ENCODE assay signal across 8 mouse cellular contexts in the genomic region with DNA sequence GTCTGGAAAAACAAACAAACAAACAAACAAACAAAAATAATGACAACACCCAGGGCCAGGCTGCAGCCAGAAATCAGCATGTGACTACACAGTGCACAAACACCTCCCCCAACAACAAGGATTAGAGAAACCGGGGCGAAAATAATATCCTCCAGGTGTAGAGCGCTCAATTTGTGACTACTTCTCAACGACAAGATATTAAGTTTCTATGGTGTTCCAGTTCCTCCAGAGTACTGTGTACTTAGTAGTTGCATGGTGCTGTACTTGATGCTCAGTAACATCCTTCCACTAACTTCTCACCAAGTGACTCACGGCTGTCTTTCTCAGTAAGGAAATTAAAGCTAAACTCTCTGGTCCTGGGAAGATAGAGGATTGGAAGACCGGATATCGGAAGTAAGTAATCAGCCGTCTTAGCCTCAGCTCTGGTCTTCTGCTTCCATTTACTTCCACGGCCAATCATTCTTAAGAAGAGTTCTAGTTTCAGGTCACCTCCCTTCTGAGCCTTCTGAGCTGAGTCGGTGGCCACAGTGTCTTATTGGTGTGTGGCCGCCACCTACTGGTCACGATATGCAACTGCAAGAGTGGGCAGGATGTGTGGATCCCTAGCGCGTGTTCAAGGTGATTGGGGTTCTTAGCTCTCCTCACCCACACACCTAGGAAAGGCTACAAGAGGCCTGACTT. TPM values are rescaled to one million over a fixed set of nuclear protein-coding genes. Genes with fewer than 3 reads are reported as not detected.
DNase-seq lines count a peak whose midpoint lies in the region; ATAC-seq lines count a peak whose summit lies in the region.

No protein-coding gene starts in this region.

- H3K27ac ChIP-seq in heart, embryonic 14.5 days (replicated peaks in 1 of 2; ENCODE audit: control insufficient read depth in 1 of 2, insufficient read depth in 1 of 2, low read depth in 2 of 2, low read length in 2 of 2) = no peak overlapping the region
- H3K27ac ChIP-seq in liver, embryonic 12.5 days = no peak overlapping the region
- no peak overlapping the region for H3K27ac ChIP-seq in stomach, embryonic 14.5 days (ENCODE audit: low read length)

- H3K4me3 ChIP-seq in heart, embryonic 14.5 days (ENCODE audit: control insufficient read depth in 1 of 2, insufficient read depth in 1 of 2, low read depth in 1 of 2, low read length in 2 of 2) = no peak overlapping the region
- H3K4me3 ChIP-seq in liver, embryonic 12.5 days = no peak overlapping the region
- no peak overlapping the region for H3K4me3 ChIP-seq in stomach, embryonic 14.5 days (ENCODE audit: low read depth, low read length)

- H3K4me2 ChIP-seq in heart, embryonic 14.5 days (ENCODE audit: low read length) = no peak overlapping the region
- H3K4me2 ChIP-seq in liver, embryonic 12.5 days = peak overlapping the region; percentile 39
- no peak overlapping the region for H3K4me2 ChIP-seq in stomach, embryonic 14.5 days (replicated peaks; ENCODE audit: low read depth, low read length)

- H3K4me1 ChIP-seq in heart, embryonic 14.5 days (ENCODE audit: control insufficient read depth in 2 of 2, insufficient read depth in 2 of 2, low read length in 2 of 2) = no peaks in the 10 kb centered on the region
- peaks cover 27% of the 10 kb centered on the region for H3K4me1 ChIP-seq in liver, embryonic 12.5 days
- no peaks in the 10 kb centered on the region for H3K4me1 ChIP-seq in stomach, embryonic 14.5 days (ENCODE audit: control insufficient read depth, insufficient read depth, low read length)

- no peak overlapping the region for H3K9ac ChIP-seq in heart, embryonic 14.5 days (ENCODE audit: low read length)
- no peak overlapping the region for H3K9ac ChIP-seq in liver, embryonic 12.5 days
- H3K9ac ChIP-seq in stomach, embryonic 14.5 days (replicated peaks; ENCODE audit: low read depth, low read length) = no peak overlapping the region

- no peaks in the 10 kb centered on the region for H3K36me3 ChIP-seq in heart, embryonic 14.5 days (ENCODE audit: control insufficient read depth, insufficient read depth, low read length)
- H3K36me3 ChIP-seq in liver, embryonic 12.5 days = no peaks in the 10 kb centered on the region
- H3K36me3 ChIP-seq in stomach, embryonic 14.5 days (ENCODE audit: control insufficient read depth, insufficient read depth, low read length) = no peaks in the 10 kb centered on the region

- H3K9me3 ChIP-seq in heart, embryonic 14.5 days (ENCODE audit: control insufficient read depth, low read length) = no peaks in the 10 kb centered on the region
- no peaks in the 10 kb centered on the region for H3K9me3 ChIP-seq in liver, embryonic 12.5 days (replicated peaks)
- no peaks in the 10 kb centered on the region for H3K9me3 ChIP-seq in stomach, embryonic 14.5 days (ENCODE audit: control insufficient read depth, low read depth, low read length)

- WGBS in heart, embryonic 14.5 days = 33% methylated on average over 14 of the region's 14 CpGs
- 32% methylated on average over 14 of the region's 14 CpGs for WGBS in liver, embryonic 12.5 days (ENCODE audit: insufficient replicate concordance)
- WGBS in stomach, embryonic 14.5 days = 31% methylated on average over 14 of the region's 14 CpGs

- H3K27me3 ChIP-seq in heart, embryonic 14.5 days (ENCODE audit: control insufficient read depth, insufficient read depth, low read length) = peaks cover 3% of the 10 kb centered on the region; the same call in 1 of the 2 replicates
- H3K27me3 ChIP-seq in liver, embryonic 12.5 days (replicated peaks) = peaks cover 8% of the 10 kb centered on the region; the same call in 1 of the 2 replicates
- H3K27me3 ChIP-seq in stomach, embryonic 14.5 days (ENCODE audit: control insufficient read depth, insufficient read depth, low read length) = no peaks in the 10 kb centered on the region; the same call in 1 of the 2 replicates

- peak; percentile 99 for ATAC-seq in CD4-positive, CD25-positive, alpha-beta regulatory T cell, adult 4 months
- peak; percentile 68; the same call in 1 of the 2 replicates for ATAC-seq in heart, embryonic 14.5 days (ENCODE audit: insufficient number of reproducible peaks, insufficient read depth, low FRiP score, low read depth)
- peak; percentile 83 for ATAC-seq in liver, embryonic 12.5 days
- ATAC-seq in stomach, embryonic 14.5 days (ENCODE audit: insufficient number of reproducible peaks, insufficient read depth, low FRiP score, low read depth) = peak; percentile 73

- DNase-seq in c-Kit-negative CD71-positive TER-119-positive erythroid progenitor cells, embryonic 14.5 days (ENCODE audit: low read depth, low spot score) = peak; percentile 71
- peak; percentile 30 for DNase-seq in fibroblast of lung, adult 2 months (ENCODE audit: low read depth)
- peak; percentile 85 for DNase-seq in kidney, postnatal 10 days
- peak; percentile 53 to 75 for DNase-seq in natural killer cell, adult 2 months (ENCODE audit: low spot score in 2 of 2)

RNA-seq across cellular contexts. Expression of gene Cldn10, which starts 19.9 kb away (rescaled TPM):
- 1 to 10 TPM; 2.6 to 2.7 TPM for polyA plus RNA-seq in CD4-positive, CD25-positive, alpha-beta regulatory T cell, adult 4 months (2017; shearing (Covaris generic))
- polyA plus RNA-seq in heart, embryonic 14.5 days (2014; fragmentation: Nextera tagmentation; extraction: Ambion mirVana) = 0.24 and 0.45 TPM in 2 replicates
- polyA plus RNA-seq in liver, embryonic 12.5 days (2016; fragmentation: Nextera tagmentation; extraction: Ambion mirVana) = 0.17 and 0.30 TPM in 2 replicates
- 14.2 and 20.4 TPM in 2 replicates for polyA plus RNA-seq in stomach, embryonic 14.5 days (2014; fragmentation: Nextera tagmentation; extraction: Ambion mirVana)

Comparison
In these comparisons a context has a peak if more than half of its experiments do, and no peak if none do; other contexts are left out.
1. DNase-seq: peak in every context shown above with its lines; median percentile 85 in kidney, postnatal 10 days; 71 in c-Kit-negative CD71-positive TER-119-positive erythroid progenitor cells, embryonic 14.5 days; 64 in natural killer cell, adult 2 months; 30 in fibroblast of lung, adult 2 months.